Mouse (Mus musculus): ENCODE measurements at regions not wholly inside any gene's neighbourhood (a gene's known extent, or its start where the extent isn't known, plus 50 kb on each side); places are given as distances from the start of the nearest gene placed in this dataset.

GRCm38 (mm10) chr3:143743649-143744048 lies 461.4 kb downstream of the Lmo4 start:
- no peak for TF ChIP-seq CTCF (IDR thresholded peaks at IDR 0.05; ENCODE audit: low read depth)
- TF ChIP-seq EP300 (IDR thresholded peaks at IDR 0.05; ENCODE audit: low read depth) = no peak

Data from heart, postnatal 0 days (tissue).